Mouse (Mus musculus) splenic B cell, adult 2 months (primary cell): ENCODE data around the gene Dlst.
A peak's percentile ranks its signal among the peaks of the same experiment; 100 is the strongest.

Experiments
- DNase-seq: peaks from one replicate; pipeline ENCODE4 v3.0.0-alpha.2; 2011; ENCODE audit warnings: low read depth, low spot score
- H3K27me3 ChIP-seq: 2 replicates; pipeline ENCODE4 v1.6.1; 2012; ENCODE audit warnings: mild to moderate bottlenecking, low read length, moderate library complexity, mixed read lengths; ENCODE audit not compliant: control insufficient read depth, poor library complexity, insufficient read depth, severe bottlenecking
- H3K36me3 ChIP-seq: 2 replicates; pipeline ENCODE4 v1.6.1; 2012; ENCODE audit warnings: mild to moderate bottlenecking, low read length, moderate library complexity, mixed read lengths; ENCODE audit not compliant: control insufficient read depth, poor library complexity, insufficient read depth, severe bottlenecking

Dlst gene

GRCm38 (mm10) chr12:85104789-85105188 lies 5.8 kb upstream of the Dlst start:
- Histone ChIP-seq H3K27me3 (no peaks in the 10 kb centered on the region), H3K36me3 (no peaks in the 10 kb centered on the region)
- no peak for DNase-seq

GRCm38 (mm10) chr12:85106292-85106691 lies 4.3 kb upstream of the Dlst start:
- no peaks in the 10 kb centered on the region for H3K36me3 ChIP-seq
- DNase-seq: peak; percentile 32
- H3K27me3 ChIP-seq: no peaks in the 10 kb centered on the region

- no peaks in the 10 kb centered on the region for H3K27me3 ChIP-seq
- no peak for DNase-seq
Measured at GRCm38 (mm10) chr12:85108643-85109042, 2.0 kb upstream of the Dlst start.

GRCm38 (mm10) chr12:85109426-85109825 lies 1.2 kb upstream of the Dlst start:
- Histone ChIP-seq H3K36me3 (no peaks in the 10 kb centered on the region), H3K27me3 (no peaks in the 10 kb centered on the region)
- DNase-seq: no peak

More at GRCm38 (mm10) chr12:85108643-85109042, 2.0 kb upstream of the Dlst start:
- H3K36me3 ChIP-seq: no peaks in the 10 kb centered on the region

- DNase-seq: no peak
- no peaks in the 10 kb centered on the region for H3K36me3 ChIP-seq
- H3K27me3 ChIP-seq: no peaks in the 10 kb centered on the region
Measured at GRCm38 (mm10) chr12:85110011-85110697, 479 bp upstream of the Dlst start.

GRCm38 (mm10) chr12:85112550-85113251 lies 2.1 kb downstream of the Dlst start:
- Histone ChIP-seq H3K27me3 (no peaks in the 10 kb centered on the region), H3K36me3 (peaks cover 2% of the 10 kb centered on the region; the same call in 1 of the 2 replicates)
- DNase-seq: no peak

- no peaks in the 10 kb centered on the region for H3K27me3 ChIP-seq
- H3K36me3 ChIP-seq: peaks cover 3% of the 10 kb centered on the region; the same call in 1 of the 2 replicates
- DNase-seq: no peak
Measured at GRCm38 (mm10) chr12:85113337-85113736, 2.7 kb downstream of the Dlst start.

GRCm38 (mm10) chr12:85113917-85114316 lies 3.3 kb downstream of the Dlst start:
- Histone ChIP-seq H3K36me3 (peaks cover 5% of the 10 kb centered on the region; the same call in 1 of the 2 replicates), H3K27me3 (no peaks in the 10 kb centered on the region)
- no peak for DNase-seq

GRCm38 (mm10) chr12:85115678-85116077 lies 5.0 kb downstream of the Dlst start:
- Histone ChIP-seq H3K27me3 (no peaks in the 10 kb centered on the region), H3K36me3 (peaks cover 5% of the 10 kb centered on the region)
- no peak for DNase-seq

- H3K27me3 ChIP-seq: no peaks in the 10 kb centered on the region
- no peak for DNase-seq
- H3K36me3 ChIP-seq: peaks cover 6% of the 10 kb centered on the region
Measured at GRCm38 (mm10) chr12:85121806-85122459, 11.3 kb downstream of the Dlst start.

- H3K36me3 ChIP-seq: peaks cover 6% of the 10 kb centered on the region
- no peaks in the 10 kb centered on the region for H3K27me3 ChIP-seq
- DNase-seq: peak; percentile 45
Measured at GRCm38 (mm10) chr12:85123108-85123530, 12.5 kb downstream of the Dlst start.

GRCm38 (mm10) chr12:85123645-85124044 lies 13.0 kb downstream of the Dlst start:
- Histone ChIP-seq H3K27me3 (no peaks in the 10 kb centered on the region), H3K36me3 (peaks cover 5% of the 10 kb centered on the region)
- DNase-seq: peak; percentile 38

- no peaks in the 10 kb centered on the region for H3K27me3 ChIP-seq
- peaks cover 11% of the 10 kb centered on the region for H3K36me3 ChIP-seq
- DNase-seq: no peak
Measured at GRCm38 (mm10) chr12:85124751-85125150, 14.1 kb downstream of the Dlst start.

- H3K36me3 ChIP-seq: peaks cover 24% of the 10 kb centered on the region
- DNase-seq: no peak
- no peaks in the 10 kb centered on the region for H3K27me3 ChIP-seq
Measured at GRCm38 (mm10) chr12:85126986-85127603, 16.5 kb downstream of the Dlst start.
